Mouse (Mus musculus): ENCODE measurements around the gene Skap1.
A peak's percentile ranks its signal among the peaks of the same experiment; 100 is the strongest.
"Not testable (repeated sequence)": the region's sequence is repeated elsewhere in the genome, so short reads cannot be mapped to it uniquely, and the experiment has no call there.

Skap1 gene

DNA sequence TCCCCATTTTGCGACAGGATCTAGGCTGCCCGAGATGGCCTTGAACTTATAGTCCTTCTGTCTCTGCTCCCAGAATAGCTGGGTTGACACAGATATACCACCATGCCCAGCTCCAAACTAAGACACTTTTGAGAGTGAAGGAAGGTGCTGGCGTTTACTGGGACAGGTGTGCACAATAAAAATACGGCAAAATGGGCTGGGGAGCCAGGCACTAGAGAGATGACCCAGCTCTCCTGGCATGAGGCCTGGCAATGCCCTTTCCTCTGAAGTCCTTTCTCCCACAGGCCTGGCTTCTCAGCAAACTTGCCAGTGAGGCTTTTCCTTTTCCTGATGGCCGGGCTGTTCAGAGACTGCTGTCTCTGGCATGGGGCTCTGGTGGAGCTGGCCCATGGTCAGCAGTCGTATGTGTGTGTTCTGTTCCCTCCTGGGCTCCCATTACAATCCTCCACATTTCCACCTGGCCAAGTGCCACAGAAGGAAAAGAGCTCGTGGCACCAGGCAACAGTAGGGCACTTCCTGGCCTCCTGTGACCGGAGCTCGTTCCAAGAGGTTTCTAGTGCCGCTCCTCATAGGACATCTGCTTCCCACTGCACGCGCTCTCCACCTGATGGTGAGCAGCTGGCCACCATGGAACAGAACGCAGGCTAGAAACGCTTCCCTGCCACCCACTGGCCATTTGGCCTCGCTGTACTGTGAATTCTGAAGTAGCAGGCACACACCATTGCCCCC lies 298.5 kb downstream of the Skap1 start:
- no peak for DNase-seq

DNA sequence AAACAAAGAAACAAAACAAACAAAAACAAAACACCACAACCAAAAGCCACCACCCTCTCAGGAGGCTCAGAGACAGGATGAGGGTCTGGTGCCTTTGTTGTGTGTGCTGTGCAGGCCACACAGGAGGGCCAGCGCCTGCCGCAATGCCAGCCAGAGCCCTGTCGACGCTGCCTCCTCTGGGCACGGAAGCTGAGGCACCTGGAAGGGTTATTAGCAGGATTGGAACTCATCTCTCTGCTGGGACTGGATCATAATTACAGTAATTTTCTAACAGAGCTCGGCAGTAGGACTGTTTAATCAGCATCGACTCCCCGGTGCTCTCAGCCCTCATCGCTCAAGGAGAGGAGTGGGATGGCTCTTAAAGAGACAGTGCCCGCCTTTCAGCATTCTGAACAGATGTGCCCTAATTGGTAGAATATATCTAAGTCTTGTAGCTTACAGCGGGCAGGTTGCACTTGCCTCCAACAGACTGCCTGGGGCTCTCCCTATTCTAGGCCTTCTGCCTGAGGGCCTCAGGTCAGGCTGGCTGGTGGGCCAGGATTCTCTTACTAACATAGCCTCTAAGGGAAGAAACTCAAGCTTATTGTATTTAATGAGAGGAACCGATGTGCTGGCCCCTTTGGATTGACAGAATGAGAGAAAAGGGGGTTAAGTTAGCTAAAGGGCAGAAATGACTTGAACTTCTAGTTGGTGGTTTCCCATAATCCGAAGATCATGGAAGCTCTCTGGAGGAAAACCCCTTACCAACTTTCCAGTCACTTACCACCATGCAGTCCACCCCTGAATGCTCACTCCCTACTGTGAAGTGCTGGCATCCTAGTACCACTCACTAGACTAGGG lies 300.3 kb downstream of the Skap1 start:
- no peak for DNase-seq

DNA sequence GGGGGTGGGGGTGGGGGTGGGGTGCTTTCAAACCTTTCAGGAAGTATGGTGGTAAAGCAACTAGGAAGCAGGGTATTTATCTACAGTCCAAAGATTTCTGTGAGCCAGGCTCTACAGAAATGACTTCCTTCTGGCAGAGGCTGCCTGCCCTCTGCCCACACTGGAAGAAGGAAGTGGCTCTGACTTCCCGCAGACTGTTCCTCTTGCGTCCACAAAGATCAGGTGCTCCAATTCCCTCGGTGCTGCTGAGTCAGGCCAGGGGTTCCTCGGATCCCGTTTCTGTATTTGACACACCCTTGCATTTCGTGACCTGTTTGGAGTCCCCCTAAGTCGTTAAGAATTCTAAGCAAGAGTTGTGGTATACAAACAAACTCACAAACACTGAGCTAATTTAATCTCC lies 301.3 kb downstream of the Skap1 start:
- no peak for DNase-seq

DNA sequence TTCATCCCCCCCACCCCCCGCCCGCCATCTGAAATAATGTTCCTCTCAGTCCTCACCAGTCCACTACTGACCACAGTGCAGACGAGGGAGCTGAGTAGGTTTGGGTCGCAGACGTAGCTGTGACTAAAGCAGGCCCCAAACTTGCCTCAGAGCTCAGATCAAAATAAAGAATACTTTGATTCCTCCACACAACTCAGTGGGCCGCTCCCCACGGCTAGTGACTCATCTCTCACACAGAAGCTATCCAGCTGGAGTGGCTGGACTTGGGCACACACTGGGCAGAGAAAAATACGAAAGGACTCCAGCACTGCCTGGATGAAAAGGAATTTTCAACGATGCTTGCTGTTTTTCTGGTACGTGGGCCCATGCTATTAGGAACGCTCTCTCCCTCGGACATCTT lies 302.2 kb downstream of the Skap1 start:
- no peak for DNase-seq

DNA sequence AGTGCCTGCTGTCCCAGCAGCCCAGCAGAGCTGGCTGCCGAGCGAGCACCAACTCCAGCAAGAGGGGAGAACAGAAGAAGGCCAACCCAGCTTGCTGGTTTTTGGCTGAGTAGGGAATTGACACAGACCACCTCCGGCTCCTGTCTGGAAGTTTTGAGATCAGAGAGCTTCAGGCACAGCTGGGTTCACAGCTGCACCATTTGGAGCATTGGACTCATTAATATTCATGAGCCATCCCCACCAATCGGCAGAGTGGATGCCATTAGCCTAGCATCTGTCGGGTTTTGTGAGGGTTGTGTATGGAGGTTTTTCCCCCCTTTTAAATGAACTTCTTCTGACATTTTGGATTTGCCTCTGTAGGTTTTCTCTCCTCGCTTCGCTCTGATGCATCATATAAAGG lies 302.7 kb downstream of the Skap1 start:
- peak; percentile 53 for DNase-seq

DNA sequence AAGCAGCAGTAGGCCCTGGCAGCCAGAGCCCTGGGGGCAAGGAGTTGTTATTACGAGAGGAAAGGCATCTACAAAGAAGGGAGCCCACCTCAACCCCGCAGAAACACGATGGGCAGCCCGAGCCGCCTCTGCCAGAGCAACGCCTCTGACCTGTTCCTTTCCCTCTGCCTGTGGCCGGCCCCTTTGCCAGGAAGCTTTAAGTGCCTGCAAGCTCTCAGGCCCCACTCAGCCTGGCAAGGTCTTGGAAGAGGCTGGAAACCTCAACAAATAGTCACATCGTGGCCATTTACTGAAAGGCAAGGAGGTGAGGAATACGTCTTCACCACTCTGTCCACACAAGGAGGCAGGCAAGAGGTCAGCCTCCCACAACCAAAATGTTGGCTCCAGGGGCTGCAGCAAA lies 303.8 kb downstream of the Skap1 start:
- no peak for DNase-seq

DNA sequence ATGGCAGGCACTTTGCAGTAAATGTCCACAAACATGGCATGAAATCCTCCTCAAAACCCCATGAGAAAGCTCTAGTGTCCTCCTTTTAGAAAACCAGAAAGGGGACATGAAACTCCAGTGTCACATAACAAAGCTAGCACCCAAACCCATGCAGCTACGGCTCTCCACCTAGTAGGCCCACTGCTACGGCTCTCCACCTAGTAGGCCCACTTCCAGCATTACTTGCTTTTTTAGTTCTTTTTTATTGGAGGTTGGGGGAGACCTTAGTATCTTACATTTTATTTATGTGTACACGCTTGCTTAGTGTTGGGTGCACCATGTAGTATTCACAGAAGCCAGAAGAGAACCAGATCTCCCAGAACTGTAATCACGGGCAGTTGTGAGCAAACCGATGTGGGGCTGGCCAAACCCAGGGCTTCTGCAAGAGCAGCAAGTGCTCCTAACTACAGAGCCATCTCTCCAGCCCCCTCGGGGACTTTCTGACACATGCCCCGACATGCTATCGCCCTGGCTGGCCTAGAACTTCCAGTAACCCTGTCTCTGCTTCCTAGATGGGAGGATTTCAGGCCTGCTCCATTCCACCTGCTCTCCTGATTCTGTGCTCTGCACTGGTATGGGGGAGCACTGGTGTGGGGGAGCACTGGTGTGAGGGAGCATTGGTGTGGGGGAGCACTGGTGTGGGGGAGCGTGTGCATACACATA lies 307.0 kb downstream of the Skap1 start:
- no peak for DNase-seq

DNA sequence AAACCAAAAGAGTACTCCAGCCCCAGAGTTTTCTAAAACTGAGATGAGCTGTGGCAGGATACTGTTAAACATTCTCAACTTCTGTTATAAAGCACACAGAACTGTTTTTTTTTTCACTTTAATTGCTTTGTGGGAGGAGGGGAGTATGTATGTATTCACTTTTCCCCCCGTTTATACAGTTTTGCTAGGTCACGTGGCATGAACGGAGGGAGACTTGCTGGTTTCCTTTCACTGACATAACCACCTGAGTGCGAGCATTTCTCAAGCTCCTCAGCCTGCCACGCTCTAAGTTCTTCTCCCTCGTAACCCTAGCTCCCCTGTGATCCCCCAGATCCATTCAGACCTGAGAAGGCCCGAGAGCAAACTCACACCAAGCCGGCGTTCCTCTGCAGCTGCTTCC lies 308.0 kb downstream of the Skap1 start:
- no peak for DNase-seq

DNA sequence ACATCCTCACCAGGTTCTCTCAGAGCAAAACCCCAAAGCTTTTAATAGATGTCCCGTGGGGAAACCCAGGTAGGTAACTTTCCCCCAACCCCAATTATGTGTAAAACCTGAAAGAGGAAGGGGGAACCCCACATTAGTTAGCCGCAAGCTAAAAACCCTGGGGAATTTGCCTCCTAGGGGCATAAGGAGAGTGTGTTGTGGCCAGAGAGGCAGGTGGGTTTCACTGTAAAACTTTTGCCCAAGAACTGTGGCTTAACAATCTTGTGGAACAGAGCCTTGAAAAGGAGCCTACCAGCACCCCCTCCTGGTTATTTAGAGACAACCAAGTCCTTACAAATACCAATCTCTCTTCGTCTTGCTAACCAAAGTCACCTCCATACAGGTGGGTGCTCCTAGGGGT lies 310.1 kb downstream of the Skap1 start:
- no peak for DNase-seq

DNA sequence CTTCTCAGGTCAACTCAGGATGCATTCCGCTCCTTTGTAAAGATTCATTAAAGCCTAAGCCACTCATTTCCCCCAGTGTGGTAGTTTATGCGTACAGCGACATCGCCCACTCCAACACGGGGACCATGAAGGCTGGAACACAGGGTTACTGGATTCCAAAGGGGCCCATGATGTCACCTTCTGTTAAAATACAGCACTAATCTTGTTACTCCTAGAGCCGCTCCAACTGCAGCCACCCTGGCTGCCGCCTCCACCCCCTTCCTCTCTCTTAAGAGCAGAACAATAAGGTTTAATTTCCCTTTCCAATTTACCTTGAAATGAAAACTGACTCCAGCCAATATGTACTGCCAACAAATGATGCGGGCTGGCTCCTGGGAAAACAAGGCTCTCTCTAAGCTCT lies 310.7 kb downstream of the Skap1 start:
- no peak for DNase-seq

DNA sequence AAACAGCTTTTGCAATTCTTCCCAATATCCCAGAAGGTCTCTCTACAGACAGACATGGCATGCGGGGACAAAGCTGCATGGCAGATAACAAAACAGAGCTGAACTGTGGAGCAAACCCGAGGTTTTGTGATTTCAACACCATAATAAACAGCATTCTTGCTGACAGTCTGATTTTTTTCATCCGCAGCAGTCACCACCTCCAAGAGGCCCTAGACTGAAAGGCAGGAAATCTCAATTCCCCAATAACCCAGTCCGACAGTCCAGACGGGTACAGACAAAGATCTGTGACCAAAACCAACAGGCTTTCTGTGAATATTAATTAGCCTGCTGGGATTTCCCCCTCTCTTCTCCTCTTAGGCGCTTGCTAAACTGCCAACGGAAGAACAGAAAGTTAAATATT lies 311.3 kb downstream of the Skap1 start:
- DNase-seq, result no peak

DNA sequence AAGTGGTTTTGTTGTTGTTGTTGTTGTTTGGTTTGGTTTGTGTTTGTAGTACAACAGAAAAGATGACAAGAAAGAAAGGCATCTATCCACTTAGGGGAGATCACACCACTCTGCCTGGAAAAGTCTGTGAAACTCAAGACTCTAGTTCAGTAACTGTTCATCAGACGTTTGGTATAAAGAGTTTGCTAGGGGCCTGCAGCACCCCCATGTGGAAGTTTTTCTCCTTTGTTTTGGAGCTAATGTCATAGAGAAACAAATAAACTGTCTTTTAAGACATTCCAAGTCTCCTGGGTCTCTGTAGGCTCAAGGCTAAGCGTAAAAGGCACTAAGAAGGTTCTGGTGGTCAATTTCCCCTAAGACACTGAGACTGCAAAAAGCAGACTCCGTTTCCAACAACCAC lies 311.7 kb downstream of the Skap1 start:
- no peak for DNase-seq

DNA sequence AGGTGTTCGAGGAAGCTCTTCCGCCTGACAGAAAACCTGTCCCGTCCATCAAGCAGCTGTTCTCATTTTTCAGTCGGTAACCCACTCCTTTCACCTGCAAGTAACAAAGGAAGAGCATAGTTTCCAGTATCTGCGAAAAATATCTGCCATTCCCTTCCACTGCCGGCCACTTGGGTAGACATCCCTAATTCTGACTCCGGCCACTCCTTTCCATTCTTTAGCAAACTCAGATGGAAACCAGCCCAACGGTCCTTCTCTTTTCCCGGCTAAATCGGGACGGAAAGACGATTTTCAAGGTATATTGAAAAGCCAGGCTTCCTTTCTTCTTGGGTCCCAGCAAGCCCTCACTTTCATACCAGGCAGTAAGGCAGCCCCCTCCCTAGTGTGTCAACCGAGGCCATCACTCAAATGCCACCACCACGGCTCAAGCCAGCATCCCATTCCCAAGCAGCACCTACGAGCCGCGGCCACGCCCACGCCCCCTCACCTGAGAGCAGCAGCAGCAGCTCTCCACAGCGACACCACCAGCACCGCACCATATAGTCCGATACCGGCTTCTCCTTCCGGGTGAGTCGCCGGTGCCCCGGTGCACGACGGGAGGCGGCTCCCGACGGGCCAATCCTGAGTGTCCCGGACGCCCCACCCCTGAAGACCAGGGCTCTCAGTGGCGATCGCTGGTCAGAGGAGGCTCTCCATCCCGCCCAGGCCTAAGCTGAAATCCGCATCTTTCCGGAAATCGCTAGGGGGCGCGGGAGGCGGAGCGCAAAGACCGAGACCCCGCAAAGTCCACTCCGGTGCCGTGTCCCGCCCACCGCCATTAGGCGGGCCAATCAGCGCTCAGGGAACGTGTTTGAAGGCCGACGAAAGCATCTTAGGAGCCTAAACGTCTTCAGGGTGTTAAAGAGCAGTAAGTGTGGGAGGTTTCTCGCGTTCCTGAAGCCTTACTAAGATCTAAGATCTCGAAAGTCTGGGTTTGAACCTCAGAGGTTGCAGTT lies 312.9 kb downstream of the Skap1 start, which contains the start of gene Snx11:
Snx11 (minus strand) TSS at position 592 of the 995 bp plus-strand sequence.
- DNase-seq, result peak; percentile 99

DNA sequence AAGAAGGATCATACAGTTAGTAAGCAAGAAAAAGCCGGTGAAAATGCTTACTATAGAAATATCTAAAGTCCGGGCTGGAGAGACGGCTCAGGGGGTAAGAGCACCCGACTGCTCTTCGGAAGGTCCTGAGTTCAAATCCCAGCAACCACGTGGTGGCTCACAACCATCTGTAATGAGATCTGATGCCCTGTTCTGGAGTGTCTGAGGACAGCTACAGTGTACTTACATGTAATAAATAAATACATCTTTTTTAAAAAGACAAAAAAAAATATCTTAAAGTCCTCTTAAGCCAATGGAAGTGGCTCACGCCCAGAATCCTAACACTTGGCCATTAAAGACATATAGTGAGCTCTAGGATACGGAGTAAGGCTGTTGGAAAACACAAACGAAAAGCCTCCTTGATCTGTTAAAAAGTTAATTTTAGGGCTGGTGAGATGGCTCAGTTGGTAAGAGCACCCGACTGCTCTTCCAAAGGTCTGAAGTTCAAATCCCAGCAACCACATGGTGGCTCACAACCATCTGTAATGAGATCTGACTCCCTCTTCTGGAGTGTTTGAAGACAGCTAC lies 313.8 kb downstream of the Skap1 start:
- DNase-seq, result not testable (repeated sequence)

DNA sequence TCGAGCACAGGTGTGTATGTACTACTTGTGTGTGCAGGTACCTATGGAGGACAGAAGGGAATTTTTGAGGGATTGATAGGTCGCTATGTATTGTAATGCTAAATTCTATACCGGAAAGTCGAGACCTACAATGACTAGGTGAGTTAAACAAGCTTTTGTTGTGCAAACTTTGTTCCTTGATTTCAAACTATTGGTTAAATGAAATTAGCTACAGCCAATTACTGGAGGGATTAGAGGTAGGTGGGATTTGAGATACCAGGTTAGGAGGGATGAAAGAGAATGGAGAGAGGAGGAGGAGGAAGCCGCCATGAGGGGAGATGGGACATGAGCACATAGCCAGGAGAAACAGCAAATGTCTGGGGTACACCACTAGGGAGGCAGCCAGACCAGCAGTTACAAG lies 315.9 kb downstream of the Skap1 start:
- DNase-seq, result no peak

DNA sequence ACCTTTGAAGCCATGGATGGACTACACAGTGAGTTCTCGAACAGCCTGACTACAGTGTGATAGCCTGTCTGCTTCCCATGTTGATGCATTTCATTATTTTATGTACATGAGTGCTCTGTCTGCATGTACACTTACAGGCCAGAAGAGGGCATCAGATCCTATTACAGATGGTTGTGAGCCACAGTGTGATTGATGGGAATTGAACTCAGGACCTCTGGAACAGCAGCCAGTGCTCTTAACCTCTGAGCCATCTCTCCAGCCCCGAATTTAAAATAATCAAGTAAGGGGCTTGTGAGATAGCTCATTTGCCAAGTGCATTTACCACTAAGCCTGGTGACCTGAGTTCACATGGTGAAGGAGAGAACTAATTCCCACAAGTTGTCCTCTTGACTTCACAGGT lies 317.0 kb downstream of the Skap1 start:
- DNase-seq, result peak; percentile 34

DNA sequence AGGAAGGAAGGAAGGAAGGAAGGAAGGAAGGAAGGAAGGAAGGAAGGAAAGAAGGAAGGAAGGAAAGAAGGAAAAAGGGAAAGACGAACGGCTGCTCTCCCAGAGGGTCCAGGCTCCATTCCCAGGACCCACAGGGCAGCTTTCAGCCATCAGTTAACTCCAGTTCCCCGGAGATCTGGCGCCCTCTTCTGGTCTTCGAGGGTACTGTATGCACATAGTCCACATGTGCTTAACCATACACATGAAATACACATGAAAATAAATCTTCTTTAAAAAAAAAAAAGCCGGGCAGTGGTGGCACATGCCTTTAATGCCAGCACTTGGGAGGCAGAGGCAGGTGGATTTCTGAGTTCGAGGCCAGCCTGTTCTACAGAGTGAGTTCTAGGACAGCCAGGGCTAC lies 320.5 kb downstream of the Skap1 start:
- peak; percentile 84 for DNase-seq

DNA sequence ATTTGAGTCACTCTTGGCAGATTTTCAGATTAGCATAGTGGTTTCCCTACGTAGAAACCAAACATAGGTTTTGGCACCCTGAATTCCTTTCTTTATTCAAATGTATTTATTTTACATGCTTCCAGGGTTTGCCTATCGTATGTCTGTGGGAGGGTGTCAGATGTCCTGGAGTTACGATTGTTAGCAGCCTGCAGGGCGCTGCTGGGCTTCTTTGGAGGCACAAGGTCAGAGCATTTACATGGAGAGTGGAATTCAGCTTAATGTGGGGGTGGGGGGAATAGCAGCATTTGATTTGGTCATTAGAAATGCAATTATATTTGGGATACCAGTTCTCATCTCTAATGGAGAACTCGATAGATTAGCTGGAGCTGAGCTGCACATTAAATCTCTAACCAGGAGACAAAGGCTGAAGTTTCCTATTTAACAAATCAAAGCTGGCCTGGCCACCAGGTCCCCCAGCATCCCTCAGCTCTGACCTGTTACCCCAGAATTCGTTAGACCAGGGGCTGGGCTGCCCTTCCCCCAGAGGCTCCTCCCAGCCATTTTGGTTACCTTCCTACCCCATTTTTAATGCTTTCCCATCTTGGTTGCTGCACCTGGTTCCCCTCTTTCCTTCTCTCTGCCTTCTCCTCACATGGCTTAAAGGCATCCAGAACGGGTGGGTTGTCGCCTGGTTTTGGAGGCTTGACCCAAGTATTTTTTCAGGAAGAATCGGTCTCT lies 322.5 kb downstream of the Skap1 start:
- DNase-seq, result no peak

DNA sequence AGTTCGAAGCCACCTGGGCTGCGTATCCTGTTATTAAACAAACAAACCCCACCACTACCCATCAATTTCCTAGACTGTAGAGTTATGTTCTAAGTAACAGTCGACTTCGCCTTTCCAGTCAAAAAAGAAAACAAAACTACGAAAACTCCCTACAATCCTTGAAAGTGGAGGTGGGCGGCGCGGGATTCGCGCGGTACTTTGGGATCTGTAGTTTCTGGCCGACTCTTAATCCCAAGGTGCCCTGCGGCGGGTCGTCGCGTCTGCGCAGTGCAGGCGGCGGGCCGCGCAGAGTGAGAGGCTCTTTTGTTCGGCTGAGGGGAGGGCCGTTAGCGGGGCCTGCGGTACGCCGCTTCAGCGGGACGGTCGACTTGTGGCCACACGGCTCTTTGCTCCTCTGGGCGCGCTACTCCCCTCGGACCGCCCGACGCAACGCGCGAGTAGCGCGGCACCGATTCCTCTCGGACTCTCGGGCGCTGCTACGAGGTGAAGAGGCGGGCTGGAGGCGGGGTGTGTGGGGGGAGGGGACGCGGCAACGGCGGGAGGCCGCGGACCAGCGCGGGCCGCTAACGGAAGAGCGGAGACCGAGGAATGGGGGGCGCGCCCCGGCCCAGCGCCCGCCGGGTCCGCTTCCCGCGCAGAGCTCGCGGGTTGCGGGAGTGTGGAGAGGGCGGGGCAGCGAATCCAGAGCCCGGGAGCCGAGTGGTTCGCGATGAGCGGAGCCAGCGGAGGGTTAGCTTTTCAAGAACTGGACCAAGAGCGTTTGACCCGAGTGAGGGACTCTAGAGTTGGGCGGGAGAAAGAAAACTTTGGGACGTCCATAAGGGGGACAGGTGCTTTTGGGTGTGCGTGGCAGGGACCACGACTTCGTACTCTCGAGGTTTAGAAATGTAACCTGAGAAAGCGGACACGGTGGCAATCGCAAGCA lies 324.7 kb downstream of the Skap1 start, which contains the start of gene Cbx1:
Cbx1 (plus strand) TSS at position 257 of the 925 bp plus-strand sequence.
- peak; percentile 95 for DNase-seq

DNA sequence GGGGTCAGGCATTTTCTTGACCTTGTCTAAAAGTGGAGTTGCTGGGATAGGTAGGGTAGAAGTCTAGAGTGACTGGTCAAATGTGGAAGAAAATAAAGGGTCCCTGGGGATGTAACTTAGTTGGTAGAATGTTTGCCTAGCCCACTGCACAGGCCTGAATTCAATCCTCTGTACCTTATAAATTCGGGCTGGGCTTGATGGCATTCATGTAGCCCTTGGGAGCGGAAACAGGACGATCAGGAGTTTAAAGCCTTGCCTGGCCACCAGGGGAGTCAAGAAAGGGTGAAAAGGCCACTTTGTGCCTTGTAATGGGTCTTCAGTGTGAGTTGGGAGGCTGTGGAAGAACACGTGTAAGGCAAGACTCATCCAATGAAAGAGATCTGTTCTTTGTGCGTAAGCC lies 325.6 kb downstream of the Skap1 start:
- DNase-seq, result no peak
